Mouse (Mus musculus) right cerebral cortex, postnatal 36 days (tissue): ENCODE data around the gene Gdf15.

ENCODE experiments used
- DNase-seq, 2 experiments: peaks; one replicate each; pipeline ENCODE4 v3.0.0; 2022; ENCODE audit warnings: low spot score in 2 of 2, mixed read lengths in 1 of 2

Gene Gdf15

DNA sequence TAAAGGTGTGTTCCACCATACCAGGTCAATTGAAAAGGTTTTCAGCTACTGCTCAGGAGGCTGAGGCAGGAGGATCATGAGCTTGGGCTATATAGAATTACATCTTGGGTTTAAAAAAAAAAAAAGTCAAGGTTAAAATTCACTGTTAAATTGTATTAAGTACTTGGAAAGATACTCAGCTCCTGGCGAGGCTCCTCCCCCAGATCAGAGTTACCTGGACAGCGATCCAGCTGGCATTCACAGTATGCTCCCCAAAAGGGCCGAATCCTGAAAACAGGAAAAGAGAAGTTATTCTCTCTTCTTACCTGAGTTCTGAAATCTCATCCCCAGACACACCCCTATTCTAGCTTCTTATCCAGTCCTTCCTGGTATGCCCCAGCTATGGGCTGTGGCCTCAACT lies 25.0 kb upstream of the Gdf15 start:
- DNase-seq: no peak

DNA sequence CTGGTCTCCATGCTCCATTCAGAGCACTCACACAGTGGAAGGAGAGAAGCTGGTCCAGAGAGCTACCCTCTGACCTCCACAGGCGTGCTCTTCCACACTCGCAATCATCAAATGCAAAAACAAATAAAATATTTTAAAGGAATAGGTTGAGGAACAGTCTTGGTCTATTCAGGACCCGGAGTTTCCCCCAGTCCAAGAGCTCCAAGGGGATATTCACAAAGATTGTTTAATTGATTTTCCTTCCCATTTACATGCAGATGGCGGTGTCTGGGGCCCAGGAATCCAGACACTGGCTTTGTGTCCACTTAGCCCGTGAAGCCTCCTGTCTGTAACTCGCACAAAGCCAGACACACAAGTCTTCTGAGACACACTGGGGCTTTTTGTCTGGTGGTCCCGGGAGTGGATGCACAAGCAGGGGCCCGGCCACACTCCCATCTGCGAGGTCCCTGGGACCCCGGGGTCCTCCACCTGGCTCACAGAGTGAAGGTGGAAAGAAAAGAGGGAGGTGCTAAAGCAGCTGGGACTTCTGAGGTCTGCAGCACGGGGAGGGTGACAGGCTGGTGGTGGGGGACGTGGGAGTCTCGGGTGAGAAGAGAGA lies 24.0 kb upstream of the Gdf15 start:
- DNase-seq: no peak

DNA sequence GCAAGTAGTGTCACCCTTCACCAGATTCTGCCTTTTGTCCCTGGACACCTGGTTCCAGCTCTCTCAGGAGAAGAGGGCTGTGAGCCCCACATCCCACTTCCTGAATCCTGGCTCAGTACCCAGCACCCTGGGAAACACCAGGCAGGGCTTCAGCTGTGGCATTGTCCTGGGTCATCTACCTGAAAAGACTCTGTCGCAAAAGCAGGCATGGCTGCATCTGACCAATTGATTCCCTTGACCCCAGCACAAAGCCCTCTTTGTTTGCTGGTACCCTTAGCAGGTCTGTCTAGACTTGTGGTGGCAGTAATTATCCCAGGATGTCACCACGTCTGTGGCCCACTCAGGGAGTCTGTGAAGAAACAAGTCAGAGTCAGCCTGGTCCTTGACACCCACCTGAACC lies 23.2 kb upstream of the Gdf15 start:
- no peak for DNase-seq

GRCm38 (mm10) chr8:70654121-70654520 lies 21.9 kb upstream of the Gdf15 start:
- no peak for DNase-seq

DNA sequence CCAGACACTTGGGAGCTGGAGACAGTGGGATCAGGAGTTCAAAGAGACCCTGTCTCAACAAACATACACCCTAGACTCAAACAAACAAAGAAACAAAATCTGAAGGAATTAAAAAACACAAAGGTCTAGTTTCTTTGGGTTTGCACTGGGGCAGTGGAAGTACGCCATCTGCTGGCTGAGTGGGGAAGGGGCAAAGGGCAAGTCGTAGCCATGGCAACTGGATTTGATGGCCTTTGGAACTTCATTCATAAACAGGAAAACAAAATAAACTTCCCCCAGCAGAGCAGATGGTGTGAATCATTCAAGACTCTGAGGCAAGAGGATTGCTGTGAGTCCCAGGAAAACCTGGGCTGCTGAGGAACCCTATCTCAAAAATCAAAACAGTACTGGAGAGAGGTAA lies 21.0 kb upstream of the Gdf15 start:
- DNase-seq: no peak

DNA sequence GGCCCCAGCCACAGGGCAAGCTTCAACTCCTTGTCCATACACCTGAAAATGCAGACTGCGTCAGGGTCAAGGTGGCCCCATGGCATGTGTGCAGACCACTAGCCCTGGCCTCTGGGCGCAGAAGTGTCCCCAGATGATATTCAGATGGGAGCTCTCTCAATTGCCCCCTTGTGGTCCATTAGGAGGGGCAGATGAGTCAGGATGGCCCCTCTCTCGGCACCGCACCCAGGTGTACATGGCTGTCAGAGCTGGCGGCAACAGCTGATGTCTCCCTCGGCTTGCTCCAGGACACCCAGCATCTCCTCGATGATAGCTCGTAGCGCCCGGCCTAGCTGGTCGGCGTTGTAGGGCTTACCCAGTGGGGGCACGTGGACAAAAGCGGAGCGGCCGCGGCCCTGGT lies 18.1 kb upstream of the Gdf15 start:
- no peak for DNase-seq

GRCm38 (mm10) chr8:70649324-70649723 lies 17.1 kb upstream of the Gdf15 start:
- no peak for DNase-seq

- no peak for DNase-seq
Measured at GRCm38 (mm10) chr8:70648921-70649320, 16.7 kb upstream of the Gdf15 start.

DNA sequence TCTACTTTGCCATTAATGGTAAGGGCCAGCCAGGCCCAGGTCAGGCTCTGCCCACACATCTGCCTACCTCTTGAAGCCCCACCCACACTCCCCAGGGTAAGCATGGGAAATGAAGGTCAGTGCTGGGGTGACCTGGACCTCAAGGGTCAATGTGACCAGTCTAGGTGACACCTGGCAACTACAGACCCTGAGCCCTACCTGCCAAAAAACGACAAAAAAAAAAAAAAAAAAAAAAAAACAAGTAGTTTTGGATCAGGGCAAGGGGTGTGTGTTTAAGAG lies 15.8 kb upstream of the Gdf15 start:
- DNase-seq: no peak

- DNase-seq: no peak
Measured at GRCm38 (mm10) chr8:70647343-70648163, 15.3 kb upstream of the Gdf15 start.

- no peak for DNase-seq
Measured at GRCm38 (mm10) chr8:70646775-70647174, 14.5 kb upstream of the Gdf15 start.

DNA sequence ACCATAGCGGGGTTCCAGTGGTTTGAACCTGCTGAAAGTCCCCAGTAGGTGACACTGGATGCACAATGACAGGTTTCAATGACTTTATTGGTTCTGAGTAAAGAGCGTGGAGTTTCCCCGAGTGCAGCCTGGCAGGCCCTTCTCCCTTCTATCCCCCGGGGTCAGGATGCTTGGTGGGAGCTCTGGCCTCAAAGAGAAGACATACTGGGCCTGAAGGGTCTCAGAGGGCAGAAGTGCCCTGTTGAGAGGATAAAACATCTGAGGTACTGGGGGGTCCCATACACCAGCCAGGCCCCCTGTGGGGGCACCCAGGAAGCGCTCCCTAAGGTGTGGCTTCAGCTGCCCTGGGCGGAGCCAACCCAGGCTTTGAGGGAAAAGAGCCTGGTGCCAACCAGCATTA lies 14.1 kb upstream of the Gdf15 start:
- no peak for DNase-seq

GRCm38 (mm10) chr8:70645501-70646224 lies 13.4 kb upstream of the Gdf15 start:
- DNase-seq: no peak

DNA sequence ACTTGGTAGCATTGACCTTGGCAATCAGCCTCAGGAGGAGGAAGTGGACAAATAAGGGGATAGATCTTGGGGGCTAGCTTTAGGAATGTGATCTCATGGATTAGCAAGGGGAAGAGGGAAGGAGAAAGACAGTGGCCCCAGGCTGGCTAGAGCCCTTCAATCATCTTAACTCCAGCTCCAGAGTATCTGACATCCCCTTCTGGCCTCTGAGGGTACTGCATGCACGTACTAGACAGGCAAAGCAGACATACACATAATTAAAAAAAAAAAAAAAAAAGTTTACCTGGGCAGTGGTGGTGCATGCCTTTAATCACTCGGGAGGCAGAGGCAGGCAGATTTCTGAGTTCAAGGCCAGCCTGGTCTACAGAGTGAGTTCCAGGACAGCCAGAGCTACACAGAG lies 11.8 kb upstream of the Gdf15 start:
- no peak for DNase-seq

DNA sequence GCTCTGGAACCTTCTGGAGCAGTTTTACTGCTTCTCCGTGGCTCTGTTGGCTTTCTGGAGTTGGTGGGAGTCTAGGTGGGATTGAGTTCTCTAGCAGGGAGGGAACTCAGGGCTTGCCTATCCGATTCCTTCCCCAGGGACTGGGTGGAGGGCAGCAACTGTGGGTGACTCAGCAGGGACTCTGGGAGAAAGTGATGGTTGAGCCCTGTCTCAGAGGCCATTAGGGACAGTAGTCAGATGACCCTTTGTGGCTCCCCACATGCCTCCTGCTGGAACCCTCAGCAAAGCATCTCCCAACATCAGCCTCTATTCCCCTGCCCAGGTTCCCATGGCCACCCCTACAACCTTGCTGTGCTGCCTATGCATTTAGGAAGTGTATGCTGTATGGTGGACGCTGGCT lies 10.8 kb upstream of the Gdf15 start:
- DNase-seq: no peak

DNA sequence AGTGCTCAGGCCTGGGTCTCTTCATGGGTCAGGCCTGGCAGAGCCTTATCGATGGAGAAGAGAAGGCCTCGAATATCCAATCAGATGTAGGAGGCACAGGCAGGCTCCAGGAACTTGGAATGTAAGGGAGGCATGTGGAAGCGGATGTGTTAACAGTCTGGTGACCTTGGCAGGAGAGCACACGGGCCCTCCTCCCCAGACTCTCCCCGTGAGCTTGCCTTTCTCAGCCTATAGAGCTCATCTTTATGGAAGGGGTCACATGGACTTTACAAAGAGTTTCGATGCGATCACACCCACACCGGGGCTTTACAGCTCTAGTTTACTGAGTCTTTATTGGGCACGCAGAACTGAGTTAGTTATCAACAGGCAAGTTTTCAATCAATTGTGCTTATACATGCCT lies 6.5 kb upstream of the Gdf15 start:
- DNase-seq: no peak

GRCm38 (mm10) chr8:70636838-70637237 lies 4.6 kb upstream of the Gdf15 start:
- no peak for DNase-seq

DNA sequence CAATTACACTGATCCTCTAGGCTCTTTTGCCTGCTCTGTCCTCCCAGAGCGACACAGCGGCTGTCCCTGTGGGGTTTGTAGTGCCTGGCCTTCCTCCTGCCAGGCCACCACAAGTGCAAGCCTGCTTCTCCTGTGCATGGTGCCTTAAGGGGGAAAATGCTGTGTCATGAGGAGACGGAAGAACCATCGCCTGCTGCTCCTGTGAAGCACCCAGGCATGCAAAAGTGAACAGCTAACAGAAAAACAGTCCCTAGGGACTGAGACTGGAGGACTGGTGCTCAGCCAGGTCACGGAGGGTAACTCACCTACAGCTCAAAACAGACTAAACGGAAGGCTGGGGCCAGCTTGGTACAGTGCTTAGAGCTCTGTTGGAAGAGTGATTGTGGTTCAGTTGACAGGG lies 3.3 kb upstream of the Gdf15 start:
- DNase-seq: no peak

- no peak for DNase-seq
Measured at GRCm38 (mm10) chr8:70634066-70634465, 1.8 kb upstream of the Gdf15 start.

DNA sequence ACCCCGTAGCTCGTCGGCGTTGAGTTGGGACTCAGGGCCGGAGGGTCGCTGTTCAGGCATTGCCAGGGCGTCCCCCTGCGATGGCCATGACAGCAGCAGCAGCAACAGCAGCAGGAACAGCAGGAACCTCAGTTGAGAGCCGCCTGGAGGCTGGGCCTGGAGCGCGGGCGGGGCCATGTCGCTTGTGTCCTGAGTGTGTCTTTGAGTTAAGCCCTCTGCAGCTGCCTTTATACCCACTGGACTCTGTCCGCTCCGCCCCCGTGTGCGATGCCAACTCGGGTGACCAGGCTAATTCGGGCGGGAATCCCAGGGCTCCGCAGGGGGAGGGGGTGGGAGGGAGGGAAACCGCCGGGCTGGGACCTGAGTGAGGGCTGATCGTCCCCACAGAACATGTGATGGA lies 820 bp downstream of the Gdf15 start:
- no peak for DNase-seq

GRCm38 (mm10) chr8:70630532-70631381 lies 1.5 kb downstream of the Gdf15 start:
- no peak for DNase-seq
